Mouse (Mus musculus): Measurements from ENCODE around the gene Usp3. TPM values are rescaled to one million over a fixed set of nuclear protein-coding genes. Genes with fewer than 3 reads are reported as not detected.
A peak's percentile ranks its signal among the peaks of the same experiment; 100 is the strongest.

The Usp3 gene
- 6.3 and 7.2 TPM in 2 replicates for polyA plus RNA-seq (2012; ENCODE audit: insufficient read depth, low replicate concordance)

DNA sequence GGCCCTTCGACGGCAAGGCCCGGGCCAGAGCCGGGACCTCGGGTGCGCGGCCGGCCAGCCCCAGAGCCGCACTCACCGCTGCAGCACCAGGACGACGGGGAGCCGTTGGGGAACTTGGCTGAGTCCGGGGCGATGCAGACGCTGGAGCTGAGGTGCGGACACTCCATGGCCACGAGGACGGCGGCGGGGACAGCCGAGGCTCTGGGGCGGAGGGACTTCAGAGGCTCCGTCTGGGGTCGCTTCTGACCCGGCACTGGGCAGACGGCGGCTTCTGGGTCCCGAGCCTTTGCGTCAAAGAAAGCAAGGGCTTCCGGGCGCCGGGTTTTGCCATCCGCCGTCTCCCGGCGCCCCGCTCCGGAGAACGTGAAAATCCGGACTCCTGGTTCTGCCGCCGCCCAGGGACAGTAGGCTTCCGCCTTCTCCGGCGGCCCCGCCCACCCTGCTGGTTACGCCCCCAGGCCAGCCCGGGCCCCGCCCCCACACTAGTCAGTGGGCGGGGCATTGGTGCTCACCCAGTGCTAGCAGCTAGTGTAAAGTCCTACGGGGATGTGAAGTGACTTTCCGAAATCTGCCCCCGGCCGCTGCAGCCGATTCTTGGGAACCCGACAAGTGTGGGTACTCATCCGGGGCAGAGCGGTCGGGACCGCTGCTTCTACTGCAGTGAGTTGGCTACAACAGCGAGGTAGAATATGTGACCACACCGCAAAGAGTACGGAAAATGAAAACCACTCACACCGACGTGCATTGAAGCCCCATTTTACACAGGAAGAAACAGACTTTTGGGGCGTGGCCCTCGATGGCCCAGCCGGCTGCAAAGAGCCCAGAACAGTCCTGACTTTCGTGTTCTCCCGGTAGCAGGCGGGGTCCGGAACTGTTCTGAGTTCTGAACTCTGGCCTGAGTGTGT, at the start of gene Usp3:
Gene Usp3, minus strand, starts transcription at position 435 of the 905 bp plus-strand sequence.
- Histone ChIP-seq H3K36me3 (replicated peaks; ENCODE audit: low read length) (no peaks in the 10 kb centered on the region), H3K4me3 (replicated peaks) (peak within 1 kb of the TSS; percentile 98)

DNA sequence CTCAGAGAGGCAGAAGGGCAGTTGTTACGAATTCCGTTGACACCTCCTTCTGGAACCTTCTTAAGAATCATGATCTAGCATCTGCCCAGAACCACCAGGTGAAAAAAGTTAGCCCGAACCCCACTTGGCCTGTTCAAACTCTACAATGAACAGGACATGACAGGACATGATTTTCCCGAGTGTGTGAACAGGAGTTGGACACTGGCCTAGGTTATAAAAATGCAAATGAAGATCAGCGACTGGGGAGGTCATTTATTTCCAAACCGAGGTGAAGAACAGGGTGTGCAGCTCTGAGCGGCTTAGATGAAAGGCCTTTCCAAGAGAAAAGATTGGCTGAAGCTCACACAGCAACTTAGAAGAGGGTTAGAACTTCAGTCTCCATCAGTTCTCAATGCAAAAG, 47.5 kb upstream of the Usp3 start:
- H3K9me3 ChIP-seq, result no peaks in the 10 kb centered on the region
- no peaks in the 10 kb centered on the region for H3K27me3 ChIP-seq (replicated peaks)
- TF ChIP-seq FLI1 (IDR thresholded peaks at IDR 0.05; ENCODE audit: low read length), result no peak
- H3K4me1 ChIP-seq, result peaks cover 52% of the 10 kb centered on the region
- H3K36me3 ChIP-seq (replicated peaks; ENCODE audit: low read length), result no peaks in the 10 kb centered on the region
- no peak overlapping the region for H3K4me3 ChIP-seq (replicated peaks)

More for the DNA sequence above, at the start of gene Usp3:
- Histone ChIP-seq H3K9me3 (no peaks in the 10 kb centered on the region), H3K4me1 (peaks cover 75% of the 10 kb centered on the region), H3K27me3 (replicated peaks) (no peaks in the 10 kb centered on the region)
- TF ChIP-seq GATA1 (IDR thresholded peaks at IDR 0.05; ENCODE audit: borderline replicate concordance, low read length), result no peak
- TF ChIP-seq FLI1 (IDR thresholded peaks at IDR 0.05; ENCODE audit: low read length), result no peak

DNA sequence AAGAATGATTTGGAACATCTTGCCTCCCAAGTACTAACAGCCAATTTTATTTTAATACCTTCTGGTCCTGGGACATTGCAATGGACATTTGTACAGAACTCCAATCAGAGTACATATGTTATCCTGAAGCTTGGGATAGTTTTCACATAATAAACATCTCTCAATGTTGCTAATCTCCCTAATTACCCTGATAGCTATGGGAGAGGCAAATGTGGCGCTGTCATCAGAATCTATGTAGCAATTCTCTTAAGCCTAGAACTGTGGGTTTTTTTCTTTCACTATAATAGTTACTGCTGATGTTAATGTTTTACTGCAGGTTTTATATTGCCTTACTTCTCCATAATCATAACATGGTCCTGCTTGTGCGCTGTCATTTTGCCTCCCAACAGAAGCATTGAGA, 46.7 kb upstream of the Usp3 start:
- Histone ChIP-seq H3K4me1 (peaks cover 43% of the 10 kb centered on the region), H3K9me3 (no peaks in the 10 kb centered on the region), H3K4me3 (replicated peaks) (no peak overlapping the region), H3K36me3 (replicated peaks; ENCODE audit: low read length) (no peaks in the 10 kb centered on the region), H3K27me3 (replicated peaks) (no peaks in the 10 kb centered on the region)
- TF ChIP-seq FLI1 (IDR thresholded peaks at IDR 0.05; ENCODE audit: low read length), result no peak
- no peak for TF ChIP-seq GATA1 (IDR thresholded peaks at IDR 0.05; ENCODE audit: borderline replicate concordance, low read length)

DNA sequence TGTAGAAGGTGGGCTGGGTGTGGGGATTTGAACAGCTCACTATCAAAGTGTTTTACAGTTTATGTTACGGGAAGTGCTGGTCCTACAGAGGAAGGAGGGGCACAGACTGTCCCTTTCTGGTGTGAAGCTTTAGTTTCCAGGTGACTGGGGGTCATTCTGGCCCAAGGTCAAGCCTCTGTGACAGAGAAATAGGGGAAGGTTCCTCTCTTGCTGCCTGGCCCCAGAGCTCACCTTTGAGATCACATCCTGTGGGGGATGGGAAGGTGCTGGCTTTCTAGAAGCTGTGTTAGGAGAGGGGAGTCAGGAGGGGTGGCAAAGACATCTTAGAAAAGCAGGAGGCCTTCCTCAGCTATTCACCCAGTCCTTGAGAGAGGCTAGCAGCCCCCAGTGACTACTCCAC, 39.5 kb upstream of the Usp3 start:
- TF ChIP-seq GATA1 (IDR thresholded peaks at IDR 0.05; ENCODE audit: borderline replicate concordance, low read length) (no peak), FLI1 (IDR thresholded peaks at IDR 0.05; ENCODE audit: low read length) (no peak)
- Histone ChIP-seq H3K36me3 (replicated peaks; ENCODE audit: low read length) (no peaks in the 10 kb centered on the region), H3K4me3 (replicated peaks) (no peak overlapping the region)

DNA sequence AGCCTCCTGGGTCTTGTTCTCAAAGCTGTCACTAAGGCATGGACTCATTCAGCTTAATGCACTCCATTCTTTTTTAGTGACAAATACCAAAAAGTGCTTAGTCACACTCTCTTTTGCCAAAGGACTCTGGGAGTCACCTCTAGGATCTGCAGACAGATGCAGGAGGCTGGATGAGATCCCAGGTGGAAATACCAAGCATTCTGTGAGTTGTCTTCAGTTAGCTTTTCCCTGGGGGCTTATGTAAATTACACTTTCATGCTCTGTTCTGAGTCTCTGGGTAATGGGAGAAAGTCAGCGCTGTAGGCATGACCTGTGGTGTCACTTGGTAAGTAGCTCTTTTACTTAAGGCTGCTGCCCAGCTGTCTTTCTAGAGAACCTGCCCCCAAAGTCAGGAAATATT, 38.0 kb upstream of the Usp3 start:
- Histone ChIP-seq H3K27me3 (replicated peaks) (no peaks in the 10 kb centered on the region), H3K4me3 (replicated peaks) (no peak overlapping the region), H3K9me3 (no peaks in the 10 kb centered on the region), H3K36me3 (replicated peaks; ENCODE audit: low read length) (no peaks in the 10 kb centered on the region), H3K4me1 (peaks cover 44% of the 10 kb centered on the region)
- no peak for TF ChIP-seq FLI1 (IDR thresholded peaks at IDR 0.05; ENCODE audit: low read length)
- no peak for TF ChIP-seq GATA1 (IDR thresholded peaks at IDR 0.05; ENCODE audit: borderline replicate concordance, low read length)

More for the DNA sequence above, 39.5 kb upstream of the Usp3 start:
- Histone ChIP-seq H3K9me3 (no peaks in the 10 kb centered on the region), H3K27me3 (replicated peaks) (no peaks in the 10 kb centered on the region), H3K4me1 (peaks cover 31% of the 10 kb centered on the region)

DNA sequence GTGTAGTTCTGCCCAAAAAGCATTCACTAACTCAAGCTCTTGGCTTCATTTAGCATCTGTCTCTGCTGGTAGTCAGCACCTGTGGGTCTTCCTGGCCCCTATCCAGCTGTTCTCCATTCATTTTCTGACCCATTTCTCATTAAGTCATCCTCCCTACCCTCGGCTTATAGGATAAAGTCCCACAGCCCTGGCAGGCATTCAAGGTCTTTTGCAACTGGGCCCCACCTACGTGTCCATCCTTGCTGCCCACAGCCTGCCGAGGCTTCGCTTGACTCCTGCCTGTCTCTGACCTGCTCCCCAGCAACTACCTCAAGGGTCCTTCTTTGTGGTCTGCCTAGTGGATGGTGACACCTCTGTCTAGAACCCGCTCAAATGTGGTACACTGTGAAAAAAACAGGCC, 33.7 kb upstream of the Usp3 start:
- Histone ChIP-seq H3K4me3 (replicated peaks) (no peak overlapping the region), H3K27me3 (replicated peaks) (no peaks in the 10 kb centered on the region), H3K36me3 (replicated peaks; ENCODE audit: low read length) (no peaks in the 10 kb centered on the region), H3K9me3 (no peaks in the 10 kb centered on the region), H3K4me1 (peaks cover 74% of the 10 kb centered on the region)
- TF ChIP-seq GATA1 (IDR thresholded peaks at IDR 0.05; ENCODE audit: borderline replicate concordance, low read length) (no peak), FLI1 (IDR thresholded peaks at IDR 0.05; ENCODE audit: low read length) (no peak)

DNA sequence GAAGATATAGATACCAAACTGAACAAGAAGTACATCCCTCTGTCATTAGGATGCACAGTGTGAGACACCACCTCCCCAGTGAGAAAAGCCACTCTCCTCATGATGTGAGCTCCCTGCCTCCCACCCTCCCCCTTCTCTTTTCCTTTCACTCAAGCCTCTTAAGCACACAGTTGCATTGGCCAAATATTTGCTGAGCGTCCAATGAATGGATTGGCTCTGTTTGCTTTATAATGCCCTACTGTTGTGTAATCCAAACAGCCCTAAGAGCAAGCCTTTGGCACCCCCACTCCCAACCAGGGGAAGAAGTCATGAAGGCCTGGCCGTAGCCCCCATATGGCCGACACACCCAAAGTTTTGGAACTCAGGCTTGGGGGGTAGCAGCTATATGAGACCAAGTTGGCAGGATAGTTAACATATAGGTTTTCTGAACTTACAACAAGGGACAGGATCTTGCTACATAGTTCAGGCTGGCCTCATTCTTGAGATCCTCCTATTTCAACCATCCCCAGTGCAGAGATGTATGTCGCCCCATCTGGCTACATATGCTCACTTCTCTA, 33.1 kb upstream of the Usp3 start:
- H3K27me3 ChIP-seq (replicated peaks), result no peaks in the 10 kb centered on the region
- H3K4me1 ChIP-seq, result peaks cover 75% of the 10 kb centered on the region
- no peaks in the 10 kb centered on the region for H3K36me3 ChIP-seq (replicated peaks; ENCODE audit: low read length)
- no peaks in the 10 kb centered on the region for H3K9me3 ChIP-seq
- TF ChIP-seq FLI1 (IDR thresholded peaks at IDR 0.05; ENCODE audit: low read length), result no peak
- no peak for TF ChIP-seq GATA1 (IDR thresholded peaks at IDR 0.05; ENCODE audit: borderline replicate concordance, low read length)
- H3K4me3 ChIP-seq (replicated peaks), result no peak overlapping the region

DNA sequence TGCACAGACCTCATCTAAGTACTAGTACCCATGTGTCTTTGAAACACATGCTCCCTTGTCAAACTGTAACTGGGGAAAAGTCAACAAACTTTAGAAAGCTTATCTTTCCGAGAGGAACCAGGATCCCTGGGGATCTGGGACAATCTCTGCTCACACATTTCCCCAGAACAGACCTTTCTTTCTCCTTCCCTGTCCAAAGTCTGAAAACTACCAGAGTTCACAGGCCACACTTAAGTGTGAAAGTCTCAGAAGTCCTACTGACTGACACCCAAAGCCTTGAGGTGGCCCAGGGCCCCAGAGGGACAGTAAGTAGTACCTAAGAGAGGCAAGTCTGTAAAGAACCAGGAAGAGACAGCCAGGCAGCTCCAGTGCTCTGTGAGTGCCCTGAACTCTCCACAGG, 31.9 kb upstream of the Usp3 start:
- peaks cover 75% of the 10 kb centered on the region for H3K4me1 ChIP-seq
- H3K36me3 ChIP-seq (replicated peaks; ENCODE audit: low read length), result no peaks in the 10 kb centered on the region
- TF ChIP-seq GATA1 (IDR thresholded peaks at IDR 0.05; ENCODE audit: borderline replicate concordance, low read length) (no peak), FLI1 (IDR thresholded peaks at IDR 0.05; ENCODE audit: low read length) (no peak)
- no peaks in the 10 kb centered on the region for H3K9me3 ChIP-seq
- no peak overlapping the region for H3K4me3 ChIP-seq (replicated peaks)
- H3K27me3 ChIP-seq (replicated peaks), result no peaks in the 10 kb centered on the region

DNA sequence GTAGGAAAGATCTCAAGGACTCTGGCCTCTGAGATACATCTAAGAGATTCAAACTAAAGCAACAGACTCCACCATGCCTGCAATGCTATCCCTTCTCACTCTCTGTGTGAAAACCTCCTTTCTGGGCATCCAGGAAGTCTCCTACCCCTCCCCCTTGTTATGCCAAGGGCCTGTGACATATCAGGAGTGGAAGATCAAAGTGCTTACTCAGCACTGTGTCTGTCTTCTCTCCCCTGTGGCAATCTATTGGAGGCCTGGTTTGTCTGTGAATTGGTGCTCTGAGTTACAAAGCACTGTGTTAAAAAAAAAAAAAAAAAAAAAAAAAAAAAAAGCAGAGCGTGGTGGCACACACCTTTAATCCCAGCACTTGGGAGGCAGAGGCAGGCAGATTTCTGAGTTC, 30.7 kb upstream of the Usp3 start:
- no peak overlapping the region for H3K4me3 ChIP-seq (replicated peaks)
- no peaks in the 10 kb centered on the region for H3K36me3 ChIP-seq (replicated peaks; ENCODE audit: low read length)
- TF ChIP-seq FLI1 (IDR thresholded peaks at IDR 0.05; ENCODE audit: low read length) (no peak), GATA1 (IDR thresholded peaks at IDR 0.05; ENCODE audit: borderline replicate concordance, low read length) (no peak)

DNA sequence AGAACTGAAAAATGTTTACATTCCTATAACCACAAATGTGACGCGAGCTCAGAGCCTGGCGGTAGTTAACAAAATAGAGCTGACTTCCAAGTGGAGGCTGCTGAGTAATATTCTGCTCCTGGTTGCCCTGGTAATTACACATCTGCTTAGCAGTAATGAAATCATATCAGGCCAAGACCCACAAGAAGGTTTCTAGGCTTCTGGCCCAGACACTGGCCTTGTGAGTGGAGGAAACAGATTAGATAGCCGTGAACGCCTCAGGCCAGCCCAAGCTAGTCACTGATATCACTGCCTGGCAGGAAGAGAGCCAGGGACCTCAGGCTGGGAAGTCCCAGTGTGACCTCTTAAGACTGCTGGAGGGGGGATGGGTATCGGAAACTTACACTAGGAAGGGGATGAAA, 27.6 kb upstream of the Usp3 start:
- H3K4me1 ChIP-seq, result peaks cover 98% of the 10 kb centered on the region
- peak; percentile 91 for TF ChIP-seq GATA1 (IDR thresholded peaks at IDR 0.05; ENCODE audit: borderline replicate concordance, low read length)
- TF ChIP-seq FLI1 (IDR thresholded peaks at IDR 0.05; ENCODE audit: low read length), result no peak
- H3K9me3 ChIP-seq, result no peaks in the 10 kb centered on the region
- peak overlapping the region; percentile 69 for H3K4me3 ChIP-seq (replicated peaks)
- no peaks in the 10 kb centered on the region for H3K27me3 ChIP-seq (replicated peaks)
- H3K36me3 ChIP-seq (replicated peaks; ENCODE audit: low read length), result no peaks in the 10 kb centered on the region

More for the DNA sequence above, 30.7 kb upstream of the Usp3 start:
- H3K27me3 ChIP-seq (replicated peaks), result no peaks in the 10 kb centered on the region
- H3K9me3 ChIP-seq, result no peaks in the 10 kb centered on the region
- H3K4me1 ChIP-seq, result peaks cover 88% of the 10 kb centered on the region

All from megakaryocyte, embryonic 14.5 days (primary cell).